Comparison of ENCODE assay signal across 20 mouse cellular contexts in genomic region chr10:24599802-24600201, GRCm38 (mm10). TPM values are rescaled to one million over a fixed set of nuclear protein-coding genes. Genes with fewer than 3 reads are reported as not detected.
DNase-seq lines count a peak whose midpoint lies in the region; ATAC-seq and TF ChIP-seq lines count a peak whose summit lies in the region.
"Had no signal": no experiment of that assay in that cellular context is flagged by ENCODE, and none has a peak within 500 bp of the region (broad histone marks: within the 10 kb centered on the region; RNA-seq: fewer than 3 reads in every experiment).

No protein-coding gene starts in this region.

- no peak overlapping the region for H3K4me2 ChIP-seq in kidney, embryonic 16.5 days (replicated peaks; ENCODE audit: low read depth, low read length)
- H3K4me2 ChIP-seq: embryonic facial prominence, embryonic 13.5 days; forebrain, embryonic 15.5 days; limb, embryonic 13.5 days; liver, embryonic 13.5 days had no signal

- no peaks in the 10 kb centered on the region for H3K27me3 ChIP-seq in heart, embryonic 10.5 days (ENCODE audit: insufficient read depth, poor library complexity, severe bottlenecking)
- H3K27me3 ChIP-seq in kidney, adult 2 months (replicated peaks; ENCODE audit: control insufficient read depth, insufficient read depth, low read length), result no peaks in the 10 kb centered on the region
- no peaks in the 10 kb centered on the region for H3K27me3 ChIP-seq in kidney, embryonic 16.5 days (ENCODE audit: insufficient read depth, low read length)
- H3K27me3 ChIP-seq in hindbrain, embryonic 10.5 days (ENCODE audit: insufficient read depth, poor library complexity, severe bottlenecking), result no peaks in the 10 kb centered on the region
- H3K27me3 ChIP-seq: embryonic facial prominence, embryonic 13.5 days; forebrain, embryonic 15.5 days; limb, embryonic 13.5 days had no signal

- no peak overlapping the region for H3K4me3 ChIP-seq in heart, embryonic 10.5 days
- H3K4me3 ChIP-seq in kidney, adult 2 months (ENCODE audit: insufficient read depth, low read depth, low read length), result no peak overlapping the region
- no peak overlapping the region for H3K4me3 ChIP-seq in kidney, embryonic 16.5 days (ENCODE audit: low read length)
- no peak overlapping the region for H3K4me3 ChIP-seq in lung, adult 2 months (replicated peaks; ENCODE audit: extremely low read depth, low read depth, low read length)
- no peak overlapping the region for H3K4me3 ChIP-seq in hindbrain, embryonic 10.5 days
- H3K4me3 ChIP-seq: embryonic facial prominence, embryonic 13.5 days; forebrain, embryonic 15.5 days; layer of hippocampus, adult 2 months; limb, embryonic 13.5 days; liver, embryonic 13.5 days; midbrain, embryonic 10.5 days had no signal

- 72% methylated on average over 5 of the region's 5 CpGs for WGBS in heart, embryonic 10.5 days
- 80% methylated on average over 5 of the region's 5 CpGs for WGBS in kidney, adult 2 months
- WGBS in kidney, embryonic 16.5 days, result 63% methylated on average over 5 of the region's 5 CpGs
- 55% methylated on average over 5 of the region's 5 CpGs for WGBS in lung, adult 2 months
- 74% methylated on average over 5 of the region's 5 CpGs for WGBS in hindbrain, embryonic 10.5 days

- no peak overlapping the region for H3K27ac ChIP-seq in heart, embryonic 10.5 days
- H3K27ac ChIP-seq in kidney, adult 2 months (ENCODE audit: insufficient read depth, low read depth, low read length), result peak overlapping the region; percentile 60
- no peak overlapping the region for H3K27ac ChIP-seq in kidney, embryonic 16.5 days (ENCODE audit: low read length)
- H3K27ac ChIP-seq in hindbrain, embryonic 10.5 days, result no peak overlapping the region
- H3K27ac ChIP-seq: embryonic facial prominence, embryonic 13.5 days; forebrain, embryonic 15.5 days; layer of hippocampus, adult 2 months; limb, embryonic 13.5 days; liver, embryonic 13.5 days; macrophage; midbrain, embryonic 10.5 days had no signal

- no peak overlapping the region for H3K9ac ChIP-seq in kidney, embryonic 16.5 days (replicated peaks; ENCODE audit: low read length)
- H3K9ac ChIP-seq: embryonic facial prominence, embryonic 13.5 days; forebrain, embryonic 15.5 days; limb, embryonic 13.5 days; liver, embryonic 13.5 days had no signal

- no peak for ATAC-seq in kidney, embryonic 16.5 days (ENCODE audit: low FRiP score, low TSS enrichment)
- ATAC-seq: forebrain, embryonic 15.5 days had no signal

- peaks cover 17% of the 10 kb centered on the region for H3K4me1 ChIP-seq in heart, embryonic 10.5 days
- no peaks in the 10 kb centered on the region; the same call in 1 of the 2 replicates for H3K4me1 ChIP-seq in kidney, adult 2 months (ENCODE audit: control insufficient read depth, insufficient read depth, low read length)
- H3K4me1 ChIP-seq in kidney, embryonic 16.5 days (ENCODE audit: insufficient read depth, low read length), result peaks cover 13% of the 10 kb centered on the region
- no peaks in the 10 kb centered on the region for H3K4me1 ChIP-seq in lung, adult 2 months (ENCODE audit: control insufficient read depth, insufficient read depth, low read length)
- H3K4me1 ChIP-seq in hindbrain, embryonic 10.5 days (replicated peaks), result peaks cover 32% of the 10 kb centered on the region
- H3K4me1 ChIP-seq: liver, embryonic 13.5 days had no signal

- peak; percentile 95 for DNase-seq in heart, adult 11 months
- DNase-seq in heart, embryonic 10.5 days (ENCODE audit: low spot score), result no peak
- peak; percentile 41 for DNase-seq in kidney, adult 2 months
- DNase-seq in lung, postnatal 14 days, result peak; percentile 17
- no peak for DNase-seq in lung, adult 2 months
- DNase-seq in hindbrain, embryonic 10.5 days (ENCODE audit: low spot score), result no peak
- DNase-seq: adrenal gland, postnatal 25 days; cerebellum, adult 11 months; cerebellum, postnatal 14 days; kidney, postnatal 10 days; layer of hippocampus, postnatal 36 days; liver, embryonic 13.5 days; thymus, adult 2 months had no signal

- no peak for TF ChIP-seq CTCF in kidney, adult 2 months (conservative IDR thresholded peaks at IDR 0.05; ENCODE audit: insufficient read depth, insufficient read length, low read depth, low read length)
- no peak for TF ChIP-seq CTCF in lung, adult 2 months (IDR thresholded peaks at IDR 0.05; ENCODE audit: insufficient read depth, low read length)

- H3K36me3 ChIP-seq in heart, embryonic 10.5 days, result peaks cover 6% of the 10 kb centered on the region; the same call in 1 of the 2 replicates
- no peaks in the 10 kb centered on the region; the same call in 1 of the 2 replicates for H3K36me3 ChIP-seq in kidney, adult 2 months (ENCODE audit: control insufficient read depth, insufficient read depth, low read length)
- no peaks in the 10 kb centered on the region for H3K36me3 ChIP-seq in kidney, embryonic 16.5 days (ENCODE audit: insufficient read depth, low read length)
- peaks cover 9% of the 10 kb centered on the region; the same call in 1 of the 2 replicates for H3K36me3 ChIP-seq in hindbrain, embryonic 10.5 days
- H3K36me3 ChIP-seq: forebrain, embryonic 15.5 days; limb, embryonic 13.5 days; liver, embryonic 13.5 days had no signal

- H3K9me3 ChIP-seq in heart, embryonic 10.5 days, result no peaks in the 10 kb centered on the region
- H3K9me3 ChIP-seq in kidney, embryonic 16.5 days (ENCODE audit: low read length), result no peaks in the 10 kb centered on the region
- no peaks in the 10 kb centered on the region for H3K9me3 ChIP-seq in hindbrain, embryonic 10.5 days
- H3K9me3 ChIP-seq: embryonic facial prominence, embryonic 13.5 days; forebrain, embryonic 15.5 days; limb, embryonic 13.5 days; liver, embryonic 13.5 days; midbrain, embryonic 10.5 days had no signal

- no peak for TF ChIP-seq POLR2A in kidney, adult 2 months (IDR thresholded peaks at IDR 0.05; ENCODE audit: low read depth, low read length)
- TF ChIP-seq POLR2A in lung, adult 2 months (IDR thresholded peaks at IDR 0.05; ENCODE audit: borderline replicate concordance, extremely low read depth, low read depth, low read length), result no peak

RNA-seq across cellular contexts. Expression of gene Ccn2, which starts 4.6 kb away (rescaled TPM):
- polyA plus RNA-seq in heart, embryonic 10.5 days (2016; fragmentation: Nextera tagmentation; extraction: Ambion mirVana), result 20.5 and 32.0 TPM in 2 replicates
- 115 and 153 TPM in 2 replicates for polyA plus RNA-seq in kidney, adult 2 months (2012; rRNA removed)
- 12.2 and 13.3 TPM in 2 replicates for polyA plus RNA-seq in kidney, embryonic 16.5 days (2015; fragmentation: Nextera tagmentation; extraction: Ambion mirVana)
- polyA plus RNA-seq in lung, adult 2 months (2012; rRNA removed), result 199 and 433 TPM in 2 replicates
- 7.2 and 8.3 TPM in 2 replicates for polyA plus RNA-seq in hindbrain, embryonic 10.5 days (2016; fragmentation: Nextera tagmentation; extraction: Ambion mirVana)

Comparison
In these comparisons a context has a peak if more than half of its experiments do, and no peak if none do; other contexts are left out.
1. DNase-seq: peak in heart, adult 11 months (single experiment), kidney, adult 2 months (single experiment) and lung, postnatal 14 days (single experiment); none in heart, embryonic 10.5 days (single experiment), lung, adult 2 months (single experiment) and hindbrain, embryonic 10.5 days (single experiment).